Mouse (Mus musculus) liver, adult 2 months (tissue): ENCODE measurements around the gene Thrb. TPM values are rescaled to one million over a fixed set of nuclear protein-coding genes. Genes with fewer than 3 reads are reported as not detected.
A peak's percentile ranks its signal among the peaks of the same experiment; 100 is the strongest.

Experiments used
- DNase-seq: peaks from one replicate; pipeline ENCODE4 v3.0.0-alpha.2; 2011; ENCODE audit warnings: low read depth, low spot score; ENCODE audit errors: extremely low read depth
- H3K27ac ChIP-seq: fragments of 200-500 bp; replicated peaks from 2 replicates; pipeline ENCODE4 v1.5.1; 2012; ENCODE audit warnings: low read depth, mild to moderate bottlenecking, control low read depth, inconsistent platforms, low read length; ENCODE audit not compliant: insufficient read depth
- H3K27me3 ChIP-seq: fragments of 200-500 bp; 2 replicates; pipeline ENCODE4 v1.6.1; 2012; ENCODE audit warnings: mild to moderate bottlenecking, moderate library complexity, low read length, inconsistent platforms; ENCODE audit not compliant: control insufficient read depth, insufficient read depth
- H3K36me3 ChIP-seq: fragments of 200-500 bp; 2 replicates; pipeline ENCODE4 v1.6.1; 2012; ENCODE audit warnings: low read length, inconsistent platforms; ENCODE audit not compliant: control insufficient read depth, insufficient read depth
- H3K4me1 ChIP-seq: fragments of 200-500 bp; 2 replicates; pipeline ENCODE4 v1.6.1; 2011; ENCODE audit warnings: low read length; ENCODE audit not compliant: control insufficient read depth, insufficient read depth
- H3K4me3 ChIP-seq: fragments of 200-500 bp; 2 replicates; pipeline ENCODE4 v1.5.1; 2011; ENCODE audit warnings: low read depth, mild to moderate bottlenecking, control low read depth, low read length, moderate library complexity; ENCODE audit not compliant: insufficient read depth
- H3K79me2 ChIP-seq: fragments of 200-500 bp; 2 replicates; pipeline ENCODE4 v1.6.1; 2012; ENCODE audit warnings: inconsistent platforms, mild to moderate bottlenecking, low read length, moderate library complexity; ENCODE audit not compliant: control insufficient read depth, insufficient read depth
- H3K9ac ChIP-seq: fragments of 200-500 bp; 2 replicates; pipeline ENCODE4 v1.6.1; 2012; ENCODE audit warnings: low read depth, mild to moderate bottlenecking, control low read depth, inconsistent platforms, low read length
- CTCF ChIP-seq: fragments of 200-500 bp; IDR thresholded peaks from 2 replicates; pipeline ENCODE4 v1.5.1; 2011; ENCODE audit warnings: low read depth, low read length, control low read depth
- POLR2A ChIP-seq: fragments of 200-500 bp; IDR thresholded peaks from 2 replicates; pipeline ENCODE4 v1.6.1; 2011; ENCODE audit warnings: low read length, control low read depth; ENCODE audit not compliant: insufficient read depth; ENCODE audit errors: extremely low read depth
- WGBS: fragments of 180-500 bp; shearing (Covaris S2); methylation state at CpG from one replicate; pipeline ENCODE4 v1.1.7; 2018; 5-methylcytosine and 5-hydroxymethylcytosine counted together
- polyA plus RNA-seq: library from polyadenylated mRNA; depleted of rRNA; stranded (reverse); fragments of >200 nt; gene quantifications from 2 replicates; pipeline ENCODE4 v1.2.3, GENCODE M21; 2012
- total RNA-seq: library from RNA; depleted of rRNA; stranded (reverse); fragments of >200 nt; gene quantifications from 2 replicates; pipeline ENCODE4 v1.2.3, GENCODE M21; 2014

Thrb gene
- total and polyA plus RNA-seq, 2 experiments = 8.6 to 34.6 TPM

- DNase-seq = peak; percentile 71
- Histone ChIP-seq H3K27me3 (no peaks in the 10 kb centered on the region), H3K9ac (no peak overlapping the region), H3K27ac (peak overlapping the region; percentile 69; the same call in 1 of the 2 replicates), H3K79me2 (peaks cover 17% of the 10 kb centered on the region; the same call in 1 of the 2 replicates), H3K4me3 (no peak overlapping the region), H3K36me3 (no peaks in the 10 kb centered on the region), H3K4me1 (peaks cover 35% of the 10 kb centered on the region)
- WGBS = 15% methylated on average over 1 of the region's 1 CpGs
- no peak for TF ChIP-seq CTCF
Observed at GRCm38 (mm10) chr14:17722824-17723445, 62.9 kb downstream of the Thrb start.

GRCm38 (mm10) chr14:17724577-17724976 lies 64.5 kb downstream of the Thrb start:
- TF ChIP-seq POLR2A = no peak
- H3K4me3 ChIP-seq = no peak overlapping the region
- whole genome bisulfite sequencing = 23% methylated on average over 3 of the region's 3 CpGs
- no peak overlapping the region for H3K9ac ChIP-seq
- H3K79me2 ChIP-seq = peaks cover 15% of the 10 kb centered on the region; the same call in 1 of the 2 replicates
- peaks cover 36% of the 10 kb centered on the region for H3K4me1 ChIP-seq
- H3K27ac ChIP-seq = peak overlapping the region; percentile 76
- H3K27me3 ChIP-seq = no peaks in the 10 kb centered on the region
- peak; percentile 80 for DNase-seq
- no peaks in the 10 kb centered on the region for H3K36me3 ChIP-seq

DNA sequence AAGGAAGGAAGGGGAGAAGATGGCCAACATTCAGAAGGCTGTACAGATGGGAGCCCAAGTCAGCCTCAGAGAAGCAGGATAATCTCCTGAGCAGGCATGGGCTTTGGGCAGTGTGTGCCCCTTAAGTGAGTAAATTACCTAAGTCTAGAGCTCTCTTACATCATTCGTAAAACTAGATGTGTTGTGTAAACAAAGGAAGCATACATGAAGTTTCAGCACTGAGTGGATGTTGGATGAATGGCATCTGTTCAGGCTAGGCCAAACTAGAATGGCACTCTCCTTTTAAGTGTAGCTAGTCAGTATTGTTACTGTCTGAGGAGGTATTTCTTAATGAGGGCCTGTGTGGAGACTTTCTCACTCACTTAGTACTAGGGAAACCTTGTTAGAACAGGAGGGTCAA lies 66.8 kb downstream of the Thrb start:
- peaks cover 37% of the 10 kb centered on the region for H3K4me1 ChIP-seq
- peaks cover 19% of the 10 kb centered on the region; the same call in 1 of the 2 replicates for H3K79me2 ChIP-seq
- 19% methylated on average over 1 of the region's 1 CpGs for WGBS
- peak; percentile 54 for DNase-seq
- H3K4me3 ChIP-seq = no peak overlapping the region
- no peaks in the 10 kb centered on the region for H3K27me3 ChIP-seq
- H3K27ac ChIP-seq = peak overlapping the region; percentile 51
- no peak overlapping the region for H3K9ac ChIP-seq
- TF ChIP-seq CTCF (no peak), POLR2A (no peak)
- H3K36me3 ChIP-seq = peaks cover 2% of the 10 kb centered on the region; the same call in 1 of the 2 replicates

- Histone ChIP-seq H3K79me2 (peaks cover 20% of the 10 kb centered on the region; the same call in 1 of the 2 replicates), H3K27me3 (no peaks in the 10 kb centered on the region), H3K27ac (peak overlapping the region; percentile 89), H3K9ac (no peak overlapping the region), H3K4me3 (no peak overlapping the region), H3K36me3 (peaks cover 2% of the 10 kb centered on the region; the same call in 1 of the 2 replicates), H3K4me1 (peaks cover 37% of the 10 kb centered on the region)
- DNase-seq = peak; percentile 61
- 48% methylated on average over 4 of the region's 4 CpGs for WGBS
- no peak for TF ChIP-seq CTCF
- no peak for TF ChIP-seq POLR2A
Observed at GRCm38 (mm10) chr14:17727878-17728277, 67.8 kb downstream of the Thrb start.

- peak; percentile 94 for DNase-seq
- 41% methylated on average over 2 of the region's 2 CpGs for WGBS
- no peak for TF ChIP-seq CTCF
- TF ChIP-seq POLR2A = no peak
- Histone ChIP-seq H3K4me3 (no peak overlapping the region), H3K9ac (no peak overlapping the region), H3K27me3 (no peaks in the 10 kb centered on the region), H3K27ac (peak overlapping the region; percentile 93), H3K36me3 (peaks cover 2% of the 10 kb centered on the region; the same call in 1 of the 2 replicates), H3K79me2 (peaks cover 21% of the 10 kb centered on the region; the same call in 1 of the 2 replicates), H3K4me1 (peaks cover 35% of the 10 kb centered on the region)
Observed at GRCm38 (mm10) chr14:17728889-17729288, 68.8 kb downstream of the Thrb start.

GRCm38 (mm10) chr14:17731020-17731419 lies 71.0 kb downstream of the Thrb start:
- H3K27ac ChIP-seq = no peak overlapping the region
- no peak overlapping the region for H3K4me3 ChIP-seq
- WGBS = 76% methylated on average over 2 of the region's 2 CpGs
- no peaks in the 10 kb centered on the region for H3K27me3 ChIP-seq
- TF ChIP-seq POLR2A = no peak
- TF ChIP-seq CTCF = no peak
- H3K36me3 ChIP-seq = peaks cover 2% of the 10 kb centered on the region; the same call in 1 of the 2 replicates
- DNase-seq = no peak
- peaks cover 24% of the 10 kb centered on the region for H3K4me1 ChIP-seq
- H3K9ac ChIP-seq = no peak overlapping the region
- H3K79me2 ChIP-seq = peaks cover 31% of the 10 kb centered on the region; the same call in 1 of the 2 replicates
